12 mouse cellular contexts compared by ENCODE assay signal in the genomic region with DNA sequence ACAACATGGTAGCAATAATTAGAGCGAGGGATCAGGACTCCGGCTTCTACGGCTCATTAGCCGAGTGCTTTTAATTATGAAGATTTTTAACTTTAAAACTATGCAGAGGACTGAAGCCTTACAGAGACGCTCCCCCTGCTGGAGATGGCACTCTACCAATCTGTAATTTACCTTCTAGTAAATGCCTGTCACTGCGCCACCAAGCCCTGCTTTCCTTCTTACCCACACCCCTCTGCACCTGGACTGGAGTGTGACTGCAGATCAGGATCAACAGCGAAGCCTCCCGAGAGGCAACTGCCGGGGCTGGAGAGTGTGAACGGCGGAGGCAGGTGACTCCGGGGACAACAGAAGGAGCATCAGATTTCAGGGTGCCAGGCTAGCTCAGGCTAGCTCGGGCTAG.
DNase-seq lines count a peak whose midpoint lies in the region; ATAC-seq and TF ChIP-seq lines count a peak whose summit lies in the region.
"Had no signal": no experiment of that assay in that cellular context is flagged by ENCODE, and none has a peak within 500 bp of the region (broad histone marks: within the 10 kb centered on the region; RNA-seq: fewer than 3 reads in every experiment).

No protein-coding gene starts in this region.

- intact Hi-C loops in left cerebral cortex, adult 2 months (cut with DNase I), result no loop called here
- intact Hi-C loops in left cerebral cortex, postnatal 36 days (cut with DNase I), result no loop called here

- 65% methylated on average over 13 of the region's 13 CpGs for WGBS in forebrain, postnatal 0 days
- 76% methylated on average over 13 of the region's 13 CpGs for WGBS in forebrain, embryonic 13.5 days

- no peak overlapping the region for H3K27ac ChIP-seq in forebrain, postnatal 0 days (ENCODE audit: low read depth, low read length)
- no peak overlapping the region for H3K27ac ChIP-seq in forebrain, embryonic 13.5 days
- no peak overlapping the region for H3K27ac ChIP-seq in left cerebral cortex, adult 2 months
- H3K27ac ChIP-seq in ES-Bruce4 (ENCODE audit: insufficient read depth, low read length), result peak overlapping the region; percentile 59
- no peak overlapping the region for H3K27ac ChIP-seq in cortical plate, adult 2 months (ENCODE audit: insufficient read depth, low read length)
- H3K27ac ChIP-seq: forebrain, embryonic 10.5 days; midbrain, embryonic 12.5 days had no signal

- no peak for ATAC-seq in forebrain, postnatal 0 days
- ATAC-seq in forebrain, embryonic 13.5 days, result no peak
- ATAC-seq: hindbrain, embryonic 16.5 days had no signal

- H3K9ac ChIP-seq in forebrain, postnatal 0 days, result no peak overlapping the region
- H3K9ac ChIP-seq in forebrain, embryonic 13.5 days, result no peak overlapping the region
- peak overlapping the region; percentile 55 for H3K9ac ChIP-seq in ES-Bruce4 (ENCODE audit: low read depth, poor library complexity, severe bottlenecking)
- H3K9ac ChIP-seq: midbrain, embryonic 12.5 days had no signal

- no peak for TF ChIP-seq POLR2A in ES-Bruce4 (IDR thresholded peaks at IDR 0.05; ENCODE audit: insufficient read depth, low read length)
- no peak for TF ChIP-seq POLR2A in cortical plate, adult 2 months (IDR thresholded peaks at IDR 0.05; ENCODE audit: extremely low read depth, insufficient read depth, low read length)

- H3K4me2 ChIP-seq in forebrain, postnatal 0 days (ENCODE audit: low read depth), result no peak overlapping the region
- H3K4me2 ChIP-seq in forebrain, embryonic 13.5 days, result no peak overlapping the region
- H3K4me2 ChIP-seq: midbrain, embryonic 12.5 days had no signal

- peak; percentile 80; the same call in 1 of the 2 replicates for TF ChIP-seq EP300 in ES-Bruce4 (IDR thresholded peaks at IDR 0.05; ENCODE audit: insufficient read depth, low read depth, low read length)

- no peaks in the 10 kb centered on the region for H3K4me1 ChIP-seq in forebrain, postnatal 0 days (ENCODE audit: insufficient read depth)
- H3K4me1 ChIP-seq in forebrain, embryonic 13.5 days, result no peaks in the 10 kb centered on the region; the same call in 1 of the 2 replicates
- H3K4me1 ChIP-seq in ES-Bruce4 (ENCODE audit: control insufficient read depth, insufficient read depth, low read length), result no peaks in the 10 kb centered on the region
- no peaks in the 10 kb centered on the region for H3K4me1 ChIP-seq in cortical plate, adult 2 months (ENCODE audit: control insufficient read depth, insufficient read depth, low read length)
- H3K4me1 ChIP-seq: midbrain, embryonic 12.5 days had no signal

- peaks cover 59% of the 10 kb centered on the region for H3K36me3 ChIP-seq in forebrain, postnatal 0 days (ENCODE audit: insufficient read depth)
- peaks cover 49% of the 10 kb centered on the region for H3K36me3 ChIP-seq in forebrain, embryonic 13.5 days (ENCODE audit: poor library complexity, severe bottlenecking)
- no peaks in the 10 kb centered on the region for H3K36me3 ChIP-seq in ES-Bruce4 (ENCODE audit: control insufficient read depth, insufficient read depth, low read length, poor library complexity, severe bottlenecking)

- H3K4me3 ChIP-seq in forebrain, postnatal 0 days (ENCODE audit: low read depth, low read length), result no peak overlapping the region
- H3K4me3 ChIP-seq in forebrain, embryonic 13.5 days, result no peak overlapping the region
- H3K4me3 ChIP-seq in left cerebral cortex, adult 2 months, result no peak overlapping the region
- peak overlapping the region; percentile 78 for H3K4me3 ChIP-seq in ES-Bruce4 (ENCODE audit: low read depth, low read length)
- no peak overlapping the region for H3K4me3 ChIP-seq in cortical plate, adult 2 months (ENCODE audit: insufficient read depth, low read length)
- H3K4me3 ChIP-seq: forebrain, embryonic 10.5 days; midbrain, embryonic 12.5 days had no signal

- DNase-seq in forebrain, postnatal 0 days, result peak; percentile 29
- no peak for DNase-seq in left cerebral cortex, adult 2 months (ENCODE audit: extremely low spot score in 1 of 2, low spot score in 2 of 2)
- DNase-seq in left cerebral cortex, postnatal 36 days (ENCODE audit: low spot score in 2 of 2), result no peak
- DNase-seq in urinary bladder, postnatal 36 days (ENCODE audit: low spot score in 2 of 2), result no peak
- DNase-seq in T-cell, adult 2 months (ENCODE audit: low spot score), result no peak
- DNase-seq: lung, adult 18-20 months had no signal

- H3K9me3 ChIP-seq in forebrain, postnatal 0 days (ENCODE audit: low read length), result no peaks in the 10 kb centered on the region
- H3K9me3 ChIP-seq in forebrain, embryonic 13.5 days (replicated peaks), result no peaks in the 10 kb centered on the region; the same call in 1 of the 2 replicates
- no peaks in the 10 kb centered on the region for H3K9me3 ChIP-seq in ES-Bruce4 (replicated peaks; ENCODE audit: control insufficient read depth, insufficient read depth, low read length, poor library complexity, severe bottlenecking)
- H3K9me3 ChIP-seq: forebrain, embryonic 10.5 days; midbrain, embryonic 12.5 days had no signal

- no peaks in the 10 kb centered on the region for H3K27me3 ChIP-seq in forebrain, postnatal 0 days (ENCODE audit: insufficient read depth, low read length)
- no peaks in the 10 kb centered on the region for H3K27me3 ChIP-seq in forebrain, embryonic 13.5 days
- no peaks in the 10 kb centered on the region for H3K27me3 ChIP-seq in ES-Bruce4 (ENCODE audit: control insufficient read depth, insufficient read depth, low read length, poor library complexity, severe bottlenecking)
- H3K27me3 ChIP-seq: midbrain, embryonic 12.5 days had no signal

- peak; percentile 46; the same call in 1 of the 2 replicates for TF ChIP-seq CTCF in forebrain, postnatal 0 days (IDR thresholded peaks at IDR 0.05; ENCODE audit: low read depth)
- peak; percentile 51 for TF ChIP-seq CTCF in left cerebral cortex, adult 2 months (IDR thresholded peaks at IDR 0.05)
- TF ChIP-seq CTCF in ES-Bruce4 (IDR thresholded peaks at IDR 0.05; ENCODE audit: low read depth, low read length), result no peak
- peak; percentile 31 for TF ChIP-seq CTCF in cortical plate, adult 2 months (IDR thresholded peaks at IDR 0.05; ENCODE audit: extremely low read depth, insufficient read depth, low read length)
